Mouse (Mus musculus) liver, adult (tissue): ENCODE data around the gene Fam71e2.

ENCODE experiments used
- GATA4 ChIP-seq: IDR thresholded peaks from 2 replicates; pipeline ENCODE4 v1.6.1; 2014; ENCODE audit warnings: mild to moderate bottlenecking, low read length; ENCODE audit not compliant: insufficient replicate concordance

Fam71e2 gene

DNA sequence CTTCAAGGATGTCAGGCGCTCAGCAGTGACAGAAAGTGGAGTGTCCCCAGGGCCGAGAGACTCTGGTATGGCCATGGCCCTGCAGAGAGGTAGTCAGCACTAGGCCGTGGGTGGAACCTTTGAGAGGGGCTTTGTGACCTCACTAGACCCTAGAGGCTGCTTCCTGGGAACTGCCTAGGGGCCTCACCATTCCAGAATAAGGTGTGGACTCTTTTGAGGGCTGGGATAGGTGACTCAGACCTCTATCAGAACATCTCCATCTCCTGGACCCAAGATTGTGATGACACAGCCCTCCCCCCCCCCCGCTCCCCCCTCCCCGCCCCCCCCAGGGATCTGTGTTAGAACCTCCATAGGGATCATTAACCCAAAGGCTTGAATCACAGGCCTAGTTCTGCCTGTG, at the start of gene Fam71e2:
TSS of gene Fam71e2 (minus strand) at position 101 of the 400 bp plus-strand sequence.
- TF ChIP-seq GATA4: no peak

DNA sequence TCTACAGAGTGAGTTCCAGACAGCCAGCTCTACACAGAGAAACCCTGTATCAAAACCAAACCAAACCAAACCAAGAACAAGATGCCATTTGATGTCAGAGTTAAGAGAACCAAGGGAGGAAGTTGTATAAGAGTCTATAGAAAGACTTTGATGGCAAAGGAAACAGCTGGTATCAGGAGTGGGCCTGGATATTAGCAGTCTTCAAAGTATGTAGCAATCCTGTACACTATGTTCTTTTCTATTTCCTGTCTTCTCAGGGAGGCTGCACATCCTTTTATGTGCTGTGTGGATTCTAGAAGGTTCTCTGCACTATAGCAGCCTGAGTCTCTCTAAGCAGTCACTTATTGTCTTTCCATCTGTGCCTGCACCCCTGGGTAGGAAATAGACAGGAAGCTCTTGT, 45.5 kb upstream of the Fam71e2 start:
- no peak for TF ChIP-seq GATA4

DNA sequence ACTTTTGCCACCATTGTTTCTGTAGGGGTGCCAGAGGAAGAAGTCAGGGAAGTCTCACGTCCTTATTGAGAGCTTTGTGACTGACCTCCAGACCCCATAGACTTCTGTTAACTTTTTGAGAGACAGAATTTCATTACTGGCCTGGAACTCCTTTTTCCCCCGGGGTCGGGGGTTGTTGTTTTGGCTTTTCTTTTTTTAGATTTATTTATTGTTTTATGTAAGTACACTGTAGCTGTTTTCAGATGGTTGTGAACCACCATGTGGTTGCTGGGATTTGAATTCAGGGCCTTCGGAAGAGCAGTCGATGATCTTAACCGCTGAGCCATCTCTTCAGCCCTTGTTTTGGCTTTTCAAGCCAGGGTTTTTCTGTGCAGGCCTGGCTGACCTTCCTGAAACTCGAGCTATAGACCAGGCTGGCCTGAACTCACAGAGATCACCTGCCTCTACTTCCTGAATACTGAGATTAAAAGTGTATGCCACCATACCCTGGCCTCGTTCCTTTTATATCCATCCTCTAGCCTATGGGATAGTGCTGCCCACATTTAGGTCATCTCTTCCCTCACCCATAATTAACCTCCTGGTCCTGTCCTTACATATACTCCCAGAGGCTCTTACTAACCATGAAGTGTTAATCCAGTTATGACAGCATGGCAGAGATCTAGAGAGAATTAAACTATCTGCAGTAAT, 42.1 kb upstream of the Fam71e2 start:
- no peak for TF ChIP-seq GATA4

DNA sequence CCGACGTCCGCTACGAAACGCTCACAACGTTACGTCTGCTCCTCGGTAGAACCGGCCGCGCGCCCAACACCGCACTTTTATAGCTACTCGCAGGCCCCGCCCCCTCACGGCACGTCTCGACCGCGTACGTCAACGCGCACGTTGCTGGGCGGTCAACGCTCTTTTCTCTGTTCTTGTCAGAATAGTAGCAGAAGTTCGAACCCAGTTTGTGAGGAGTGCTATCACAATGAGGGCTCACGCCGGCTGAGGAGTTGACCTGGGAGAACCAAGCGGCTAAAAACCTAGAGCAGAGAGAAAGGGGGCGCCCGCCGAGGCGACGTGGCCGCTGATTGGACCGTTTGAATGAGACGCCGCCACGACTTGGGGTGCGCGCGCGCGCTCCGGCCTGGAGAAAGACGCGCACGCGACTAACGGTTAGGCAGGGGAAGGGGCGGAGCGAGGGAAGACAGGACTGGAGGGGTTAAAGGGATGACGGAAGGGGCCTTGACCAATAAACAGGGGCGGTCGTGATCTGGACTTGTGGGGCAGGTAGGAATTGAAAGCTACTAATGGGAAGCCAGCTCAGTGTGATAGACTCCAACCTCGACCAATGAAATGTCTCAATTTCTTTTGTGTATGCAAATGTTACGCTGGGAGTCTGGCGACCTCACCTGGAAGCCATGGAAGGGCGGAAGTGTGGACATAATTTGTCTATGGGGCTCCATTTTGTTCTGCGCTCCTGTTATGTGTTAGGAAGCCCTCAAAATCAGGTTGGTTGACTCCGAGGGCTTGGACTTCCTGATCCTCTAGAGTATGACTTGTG, 41.4 kb upstream of the Fam71e2 start, which contains the start of gene Ube2s:
TSS of gene Ube2s (minus strand) at position 288 of the 802 bp plus-strand sequence.
- no peak for TF ChIP-seq GATA4

DNA sequence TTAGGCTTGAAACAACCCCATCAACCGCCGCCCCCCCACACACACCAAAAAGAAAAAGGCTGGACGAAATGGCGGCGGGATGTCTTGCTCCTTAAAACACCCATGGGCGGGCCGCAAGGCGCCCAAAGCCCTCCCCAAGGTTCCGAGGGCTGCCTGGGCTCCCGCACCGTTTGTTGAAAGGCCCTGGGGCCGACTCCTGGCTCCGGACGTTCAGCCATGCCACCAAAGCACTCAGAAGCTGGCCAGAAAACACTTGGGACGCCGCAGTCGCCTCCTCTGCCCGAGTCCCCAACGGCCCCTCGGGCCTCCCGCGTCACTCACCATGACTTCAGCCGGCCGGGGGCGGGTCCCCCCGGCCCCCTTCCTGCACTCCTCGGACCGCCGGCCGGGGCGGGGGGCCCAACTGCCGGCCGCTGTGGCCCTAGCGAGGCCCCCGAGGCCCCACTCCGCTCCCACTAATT, 40.8 kb upstream of the Fam71e2 start:
- no peak for TF ChIP-seq GATA4

DNA sequence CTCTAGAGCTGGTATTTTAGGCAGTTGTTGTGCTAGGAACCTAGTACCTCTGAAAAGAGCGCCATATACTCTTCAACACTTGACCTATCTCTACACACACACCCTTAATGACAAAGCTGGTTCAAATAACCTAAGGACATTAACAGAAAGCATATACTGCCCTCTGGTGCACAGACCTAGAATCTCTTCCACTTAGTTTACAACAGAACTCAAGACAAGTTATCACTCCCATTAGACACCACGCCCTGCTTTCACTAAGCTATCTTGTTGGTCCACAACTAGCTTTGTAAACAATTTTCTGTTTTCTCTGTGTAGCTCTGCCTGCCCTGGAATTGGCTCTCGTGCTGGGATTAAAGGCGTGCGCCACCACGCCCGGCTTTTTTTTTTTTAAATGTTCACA, 35.6 kb upstream of the Fam71e2 start:
- TF ChIP-seq GATA4: no peak

GRCm38 (mm10) chr7:4802247-4802646, 31.1 kb upstream of the Fam71e2 start:
- TF ChIP-seq GATA4: no peak

DNA sequence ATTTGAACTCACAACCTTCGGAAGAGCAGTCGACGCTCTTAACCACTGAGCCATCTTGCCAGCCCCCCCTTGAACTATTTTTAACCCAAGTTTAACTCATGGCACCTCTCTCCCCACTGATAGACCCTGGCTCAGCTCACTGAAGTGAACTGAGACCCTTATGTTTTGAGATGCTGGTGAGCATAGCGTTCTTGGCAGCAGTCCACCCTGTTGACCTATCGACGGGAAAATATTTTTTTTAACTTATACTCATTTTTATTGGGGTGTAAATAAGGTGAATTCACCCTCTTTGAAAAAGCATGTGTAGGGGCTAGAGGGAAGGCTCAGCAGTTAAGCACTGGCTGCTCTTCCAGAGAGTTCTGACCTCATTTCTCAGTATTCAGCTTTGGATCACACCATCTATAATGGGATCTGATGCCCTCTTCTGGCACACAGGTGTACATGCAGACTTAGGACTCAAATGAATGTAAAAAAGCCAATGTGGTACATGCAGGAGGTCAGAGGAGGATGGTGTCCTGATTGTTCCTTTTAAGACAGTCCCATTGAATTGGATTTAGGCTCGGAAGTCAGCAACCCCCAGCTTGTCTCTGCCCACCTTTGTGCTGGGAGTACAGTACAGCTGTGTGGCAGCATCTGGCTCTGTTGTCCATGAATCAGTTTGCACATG, 24.8 kb upstream of the Fam71e2 start:
- TF ChIP-seq GATA4: no peak

DNA sequence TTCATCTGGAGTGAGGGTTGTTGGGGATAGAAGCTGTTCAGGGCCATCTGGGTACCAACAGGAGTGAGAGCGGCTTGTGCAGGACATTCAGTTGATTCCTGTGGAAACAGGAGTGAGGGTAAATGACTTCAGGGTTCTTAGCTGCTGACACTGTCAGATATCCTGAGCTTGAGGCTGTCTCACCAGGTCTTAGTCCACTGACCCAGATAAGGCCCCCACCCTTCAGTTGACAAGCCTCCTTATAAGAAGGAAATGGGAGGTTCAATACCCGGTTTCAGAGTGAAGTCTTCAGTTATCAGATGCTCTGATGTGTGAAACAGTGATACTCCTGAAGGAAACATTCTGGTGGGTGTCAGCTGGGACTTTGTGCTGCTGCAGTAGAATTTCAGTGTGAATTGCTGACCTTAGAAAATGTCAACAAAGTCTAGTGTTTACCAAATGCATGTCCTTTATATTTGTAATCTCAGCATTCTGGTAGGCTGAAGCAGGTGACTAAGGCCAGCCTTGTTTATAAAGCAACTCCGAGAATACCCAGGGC, 23.6 kb upstream of the Fam71e2 start:
- no peak for TF ChIP-seq GATA4

- no peak for TF ChIP-seq GATA4
These were observed 22.6 kb upstream of the Fam71e2 start for GRCm38 (mm10) chr7:4793674-4794073.

DNA sequence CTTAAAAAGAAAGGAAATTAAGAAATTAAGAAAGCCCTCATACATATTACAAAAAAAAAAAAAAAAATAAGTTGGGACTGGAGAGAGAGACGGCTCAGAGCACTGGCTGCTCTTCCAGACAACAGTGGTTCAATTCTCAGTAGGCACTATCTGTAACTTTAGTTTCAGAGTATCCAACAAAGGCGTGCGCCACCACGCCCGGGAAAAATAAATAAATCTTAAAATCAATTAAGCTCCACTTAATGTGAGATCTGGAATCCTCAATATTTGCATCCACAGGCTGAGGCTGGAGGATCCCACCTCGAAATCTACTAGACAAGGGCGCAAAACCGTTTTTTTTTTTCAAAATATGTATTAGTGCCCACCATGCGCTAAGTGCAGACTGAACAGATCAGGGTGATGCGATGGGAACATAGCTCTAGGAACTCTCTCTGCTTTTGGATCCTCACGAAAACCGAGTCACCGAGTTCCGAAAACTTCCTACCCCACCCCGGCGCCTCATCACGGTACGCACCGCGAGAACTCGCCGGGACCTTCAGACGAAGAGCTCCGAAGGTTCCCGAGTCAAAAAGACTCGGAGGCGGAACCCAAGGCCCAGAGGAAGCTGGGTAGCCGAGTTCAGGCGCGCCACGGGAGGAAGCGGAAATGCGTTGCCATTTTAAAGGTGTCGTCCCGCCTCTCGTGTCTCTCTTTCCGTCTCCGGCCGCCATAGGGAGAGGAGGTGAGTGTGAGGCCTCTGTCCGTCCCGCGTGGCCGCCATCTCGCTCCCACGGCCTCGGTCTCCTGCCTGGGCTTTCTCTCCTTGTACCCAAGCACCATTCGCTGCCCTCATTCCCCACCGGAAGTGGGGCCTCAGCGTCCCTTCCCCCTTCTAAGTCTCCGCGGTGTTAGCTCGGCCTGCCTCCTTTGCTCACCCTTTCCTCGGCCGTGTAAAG, 21.4 kb upstream of the Fam71e2 start, which contains the start of gene Rpl28:
TSS of gene Rpl28 (plus strand) at position 597 of the 935 bp plus-strand sequence.
- no peak for TF ChIP-seq GATA4

DNA sequence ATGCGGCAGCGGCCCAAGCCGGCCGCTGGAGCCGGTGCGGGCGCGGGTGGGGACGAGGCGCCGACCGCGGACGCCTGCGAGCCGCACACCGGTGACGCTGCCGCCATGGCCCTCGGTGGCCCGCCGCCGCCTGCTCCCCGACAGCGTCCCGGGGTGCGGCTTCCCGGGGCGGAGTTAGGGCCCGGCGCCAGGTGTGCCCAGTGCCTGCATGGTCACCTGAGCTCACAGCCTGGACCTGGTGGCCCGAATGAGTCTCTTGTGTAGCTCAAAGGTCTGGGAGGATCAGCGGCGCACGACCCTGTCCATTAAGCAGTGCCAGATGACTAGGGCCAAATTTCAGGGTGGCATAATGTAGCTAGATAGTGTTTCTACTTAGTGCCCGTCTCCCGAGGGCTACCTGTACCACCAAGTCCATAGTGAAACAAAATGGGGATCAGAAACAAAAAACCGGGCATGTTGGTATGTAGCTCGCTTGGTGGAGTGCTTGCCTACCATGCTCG, 18.4 kb upstream of the Fam71e2 start, which contains the start of gene Tmem238:
TSS of gene Tmem238 (minus strand) at position 221 of the 500 bp plus-strand sequence.
- TF ChIP-seq GATA4: no peak

DNA sequence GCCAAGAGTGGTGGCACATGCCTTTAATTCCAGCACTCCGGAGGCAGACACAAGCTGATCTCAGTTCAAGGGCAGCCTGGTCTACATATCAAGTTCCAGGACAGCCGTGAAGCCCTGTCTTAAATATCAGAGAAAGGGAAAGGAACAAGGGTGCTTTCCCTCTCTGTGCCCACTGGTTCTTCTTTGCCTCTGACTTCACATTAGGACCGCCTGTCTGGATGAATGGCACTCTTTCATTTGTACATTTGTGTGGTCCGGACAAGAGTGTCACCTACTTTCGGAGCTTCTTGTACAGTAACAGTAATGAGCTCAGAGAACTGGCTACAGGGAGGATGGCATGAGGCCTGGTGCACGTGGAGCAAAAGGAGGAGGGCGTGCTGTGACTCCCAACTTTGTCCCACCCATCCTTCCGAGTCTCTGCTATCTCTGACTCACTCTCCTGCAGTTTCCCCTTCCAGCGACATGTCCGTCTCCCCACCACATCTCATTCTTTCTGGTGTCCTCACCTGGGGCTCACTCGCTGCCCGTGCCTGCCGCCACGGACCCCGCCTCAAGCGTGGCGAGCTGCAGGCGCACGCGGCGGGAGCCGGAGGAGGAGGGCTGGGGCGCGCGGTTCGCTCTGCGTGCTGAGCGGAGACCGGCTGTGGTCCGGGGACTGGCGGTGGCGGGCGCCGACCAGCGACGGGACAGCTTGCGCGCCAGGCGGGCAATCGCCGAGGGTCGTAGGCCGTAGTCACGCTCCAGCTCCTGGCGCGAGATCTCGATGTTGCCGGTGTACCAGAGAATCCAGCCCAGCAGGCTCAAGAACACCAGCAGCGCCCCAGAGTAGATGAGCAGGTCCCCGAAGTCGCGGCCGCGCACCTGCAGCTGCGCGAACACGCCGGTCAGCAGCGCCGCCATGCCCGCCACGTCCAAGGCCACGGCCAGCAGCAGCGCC, 17.7 kb upstream of the Fam71e2 start:
- no peak for TF ChIP-seq GATA4

DNA sequence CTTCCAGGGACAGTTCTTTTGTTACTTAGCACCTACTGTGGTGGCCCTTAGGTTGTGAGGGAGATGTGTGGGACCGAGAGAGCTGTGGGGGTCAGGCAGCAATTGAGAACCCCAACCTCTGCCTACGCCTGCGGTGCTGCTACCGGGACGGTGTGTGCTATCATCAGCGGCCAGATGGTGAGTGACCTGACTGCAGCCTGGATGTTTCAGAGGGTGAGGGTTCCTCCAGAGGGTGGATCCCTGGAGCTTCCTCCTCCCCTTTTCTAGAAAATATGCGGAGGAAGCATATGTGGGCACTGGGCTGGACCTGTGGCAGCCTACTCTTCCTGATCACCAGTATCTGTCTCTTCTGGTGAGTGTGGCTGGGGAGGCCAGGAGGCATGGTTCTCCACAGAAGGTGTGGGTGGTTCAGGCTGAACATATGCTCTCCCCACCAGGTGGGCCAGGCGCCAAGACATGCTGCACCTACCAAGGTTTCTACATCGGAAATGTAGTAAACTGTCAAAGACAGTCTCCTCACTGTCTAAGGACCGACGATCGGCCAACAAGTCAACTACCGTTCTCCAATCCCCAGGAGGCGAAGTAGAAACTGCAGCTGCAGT, 12.7 kb upstream of the Fam71e2 start:
- no peak for TF ChIP-seq GATA4
